Mouse (Mus musculus) megakaryocyte progenitor cell, adult 5-6 weeks (primary cell): Measurements from ENCODE around the gene Alkbh6. TPM values are rescaled to one million over a fixed set of nuclear protein-coding genes. Genes with fewer than 3 reads are reported as not detected.

ENCODE experiments used
- ATAC-seq: replicated peaks from 2 replicates; pipeline ENCODE4 v1.8.0; 2016; ENCODE audit warnings: mild to moderate bottlenecking, moderate TSS enrichment, inconsistent platforms; ENCODE audit not compliant: poor library complexity
- total RNA-seq, 2 experiments: library from RNA; stranded (forward) in 1 of 2; stranded (reverse) in 1 of 2; fragments of 157-497, 149-512 nt in 1 of 2; fragments of 200-1000 nt in 1 of 2; gene quantifications; 2 replicates each; pipeline versions ENCODE4 v1.2.3 to v1.2.4; 2015 to 2017

Gene Alkbh6
- total RNA-seq (2015) (17.8 and 21.9 TPM in 2 replicates), total RNA-seq (2017) (34.2 and 41.8 TPM in 2 replicates)

DNA sequence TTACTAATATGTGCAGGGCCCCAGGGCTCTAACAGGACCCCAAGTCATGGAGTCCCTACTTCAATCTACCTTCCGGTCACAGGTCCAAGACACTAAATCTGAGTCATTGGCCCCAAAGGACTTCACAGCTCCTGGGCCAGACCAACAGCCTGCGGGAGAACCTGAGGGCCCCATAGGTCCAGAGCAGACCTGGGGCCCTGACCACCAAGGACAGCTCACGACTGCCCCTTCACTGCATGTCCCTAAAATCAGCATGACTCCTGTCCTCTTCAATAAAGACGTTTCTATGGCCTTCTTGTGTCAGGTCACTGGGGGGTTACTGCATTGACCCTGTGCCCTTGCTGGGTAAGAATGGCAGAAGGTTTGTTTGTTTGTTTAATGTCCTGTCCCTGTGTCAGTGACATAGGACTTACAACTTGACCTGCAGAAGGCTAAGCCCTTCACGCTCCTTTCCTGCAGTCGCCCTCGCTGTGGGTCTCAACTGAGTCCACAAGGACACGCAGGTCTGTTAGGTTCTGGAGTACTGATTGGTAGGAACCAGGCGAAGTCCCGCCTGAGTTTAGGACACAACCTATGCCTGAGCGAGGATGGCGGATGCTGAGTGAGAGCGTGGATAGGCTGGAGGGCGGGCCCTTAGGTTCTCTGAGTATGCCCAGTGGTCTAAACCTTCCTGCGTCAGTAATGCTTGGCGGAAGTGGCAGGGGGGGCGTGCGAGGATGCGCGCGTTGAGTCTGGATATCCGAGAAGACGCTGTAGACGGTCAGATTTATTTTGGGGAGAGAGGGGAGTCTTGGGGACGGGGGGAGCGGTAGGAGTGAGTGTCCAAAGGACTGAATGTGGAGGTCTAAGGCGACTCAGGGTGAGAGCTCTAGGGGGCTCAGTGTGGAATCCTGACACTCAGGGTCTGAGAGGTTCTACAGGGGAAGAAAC, at the start of gene Alkbh6:
Gene Alkbh6 (plus strand): TSS at position 642 of the 930 bp plus-strand sequence.
- ATAC-seq: peak; percentile 99

DNA sequence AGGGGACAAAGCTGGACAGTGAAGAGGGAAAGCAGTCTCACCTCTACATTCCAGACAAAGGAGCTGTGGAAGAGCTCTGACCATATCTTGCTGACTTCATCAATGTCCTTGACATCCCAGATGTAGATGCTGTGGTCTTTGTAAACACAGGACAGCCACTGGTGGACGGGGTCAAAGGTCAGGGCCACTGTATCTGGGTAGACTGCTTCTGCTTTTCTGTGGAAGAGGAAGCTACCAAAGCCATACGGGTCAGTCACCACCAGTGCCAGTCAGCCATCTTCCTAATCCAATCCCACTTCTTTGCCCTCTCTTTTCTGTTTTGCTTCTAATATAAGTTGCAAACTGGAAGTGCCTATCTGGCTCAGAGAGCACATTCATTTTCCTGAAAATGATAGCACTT, 43.5 kb upstream of the Alkbh6 start:
- no peak for ATAC-seq

DNA sequence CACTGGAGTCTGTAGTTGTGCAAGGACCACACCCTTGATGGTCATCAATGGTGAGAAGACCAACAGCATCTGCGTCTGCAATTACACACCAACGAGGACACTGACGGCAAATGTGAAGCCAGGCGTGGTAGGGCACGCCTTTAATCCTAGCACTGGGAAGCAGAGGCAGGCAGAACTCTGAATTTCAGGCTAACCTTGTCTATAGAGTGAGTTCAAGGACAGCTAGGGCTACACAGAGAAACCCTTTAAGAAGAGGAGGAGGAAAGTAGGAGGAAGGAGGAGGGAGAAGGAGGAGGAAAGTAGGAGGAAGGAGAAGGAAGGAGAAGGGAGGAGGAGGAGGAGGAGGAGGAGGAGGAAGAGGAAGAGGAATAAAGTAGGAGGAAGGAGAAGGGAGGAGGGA, 43.0 kb upstream of the Alkbh6 start:
- ATAC-seq: no peak

DNA sequence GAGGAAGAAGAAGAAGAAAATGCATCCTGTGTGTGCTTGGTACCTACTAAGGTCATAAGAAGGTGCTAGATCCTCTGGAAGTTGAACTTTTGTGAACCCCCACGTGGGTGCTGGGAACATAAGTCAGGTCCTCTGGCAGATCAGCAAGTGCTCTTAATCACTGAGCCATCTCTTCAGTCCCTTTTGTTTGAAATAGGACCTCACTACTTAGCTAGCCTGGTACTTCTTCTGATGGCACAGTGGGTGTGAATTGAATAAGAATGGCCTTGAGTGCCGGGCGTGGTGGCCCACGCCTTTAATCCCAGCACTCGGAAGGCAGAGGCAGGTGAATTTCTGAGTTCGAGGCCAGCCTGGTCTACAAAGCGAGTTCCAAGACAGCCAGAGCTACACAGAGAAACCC, 42.6 kb upstream of the Alkbh6 start:
- no peak for ATAC-seq

DNA sequence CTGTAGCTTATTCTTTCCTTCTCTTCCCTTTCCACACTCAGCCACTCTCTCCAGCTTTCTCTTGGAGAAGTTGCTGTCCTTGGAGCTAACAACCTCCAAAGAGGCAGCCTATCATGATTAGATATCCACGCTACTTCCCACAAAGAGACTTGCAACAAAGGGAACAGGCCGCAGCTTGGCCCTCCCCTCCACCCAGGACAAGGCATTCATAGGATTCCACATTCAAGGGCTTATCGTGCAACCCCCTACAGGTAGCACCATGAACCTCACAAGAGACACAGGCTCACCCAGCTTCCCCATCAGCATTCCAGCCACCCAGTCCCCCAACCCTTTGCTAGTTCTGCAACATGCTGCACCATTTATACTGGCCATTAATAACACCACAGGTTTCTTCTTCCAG, 41.7 kb upstream of the Alkbh6 start:
- no peak for ATAC-seq

DNA sequence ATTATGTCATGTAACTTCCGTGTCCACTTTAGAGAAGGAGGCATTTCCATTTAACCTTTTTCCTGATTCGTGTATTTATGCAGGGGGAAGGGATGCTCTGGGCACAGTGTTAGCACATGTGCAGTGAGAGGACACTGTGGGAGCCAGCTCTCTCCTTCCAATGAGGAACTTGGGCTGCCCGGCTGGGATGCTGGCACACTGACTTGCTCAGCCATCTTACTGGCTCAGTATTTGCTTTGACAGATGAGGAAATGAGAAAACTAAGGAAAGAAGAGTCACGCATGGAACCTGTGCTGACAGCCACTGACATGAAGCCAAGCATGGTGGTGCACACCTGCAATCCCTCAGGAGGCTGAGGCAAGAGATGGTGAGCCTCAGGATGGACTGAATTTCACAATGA, 38.9 kb upstream of the Alkbh6 start:
- ATAC-seq: no peak

DNA sequence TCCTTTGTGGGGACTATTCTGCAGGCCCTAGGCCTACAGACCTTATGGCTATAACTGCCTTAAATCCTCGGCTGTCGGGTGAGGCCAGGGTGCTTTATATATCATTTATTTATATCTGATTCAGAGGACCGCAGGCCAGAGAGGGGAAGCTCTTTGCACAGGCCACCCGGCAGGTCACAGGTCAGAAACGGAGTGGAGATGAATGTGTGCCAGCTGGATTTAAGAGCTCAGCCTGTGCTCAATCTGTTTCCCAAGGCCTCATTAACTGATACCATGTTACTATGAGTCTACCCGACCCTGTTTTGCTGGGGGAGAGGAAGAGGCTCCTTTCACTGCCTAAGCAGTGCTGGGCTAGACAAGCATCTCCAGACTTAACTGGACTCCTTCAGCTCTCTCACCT, 34.1 kb upstream of the Alkbh6 start:
- no peak for ATAC-seq

DNA sequence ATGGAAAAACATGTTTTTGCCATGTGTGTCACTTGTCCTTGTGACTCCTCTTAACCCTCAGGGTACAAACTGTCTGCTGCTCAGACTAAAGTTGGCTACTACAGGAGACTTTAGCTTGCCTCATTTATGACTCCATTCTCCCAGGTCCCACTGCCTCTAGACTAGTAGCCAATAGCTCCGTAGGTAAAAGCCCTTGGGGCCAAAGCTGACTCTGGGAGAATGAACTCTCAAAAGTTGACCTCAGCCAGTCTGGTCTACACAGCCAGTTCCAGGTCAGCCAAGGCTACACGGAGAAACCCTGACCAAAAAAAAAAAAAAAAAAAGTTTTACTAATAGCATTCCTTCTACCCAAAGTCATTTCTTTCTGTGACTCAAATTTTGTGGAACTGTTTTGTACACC, 29.6 kb upstream of the Alkbh6 start:
- no peak for ATAC-seq

DNA sequence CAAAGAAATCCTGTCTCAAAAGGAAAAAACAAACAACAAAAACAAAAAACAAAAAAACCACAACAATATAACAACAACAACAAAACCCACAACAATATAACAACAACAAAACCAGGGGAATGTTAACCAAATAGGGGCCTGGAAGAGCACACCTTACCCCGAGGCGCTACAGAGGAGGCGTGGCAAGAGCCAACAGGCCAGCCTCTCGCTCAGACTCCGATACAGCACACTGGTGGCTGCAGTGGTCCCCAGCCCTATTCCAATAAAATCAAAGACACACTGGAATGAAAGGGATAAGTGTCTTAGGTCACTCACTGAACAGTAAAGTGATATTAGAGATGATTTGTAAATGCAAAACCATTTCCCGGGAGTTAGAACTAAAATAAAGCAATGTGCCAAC, 29.0 kb upstream of the Alkbh6 start:
- 0 out of 2 replicates have a peak, but pooled peaks have one; percentile 38 for ATAC-seq

DNA sequence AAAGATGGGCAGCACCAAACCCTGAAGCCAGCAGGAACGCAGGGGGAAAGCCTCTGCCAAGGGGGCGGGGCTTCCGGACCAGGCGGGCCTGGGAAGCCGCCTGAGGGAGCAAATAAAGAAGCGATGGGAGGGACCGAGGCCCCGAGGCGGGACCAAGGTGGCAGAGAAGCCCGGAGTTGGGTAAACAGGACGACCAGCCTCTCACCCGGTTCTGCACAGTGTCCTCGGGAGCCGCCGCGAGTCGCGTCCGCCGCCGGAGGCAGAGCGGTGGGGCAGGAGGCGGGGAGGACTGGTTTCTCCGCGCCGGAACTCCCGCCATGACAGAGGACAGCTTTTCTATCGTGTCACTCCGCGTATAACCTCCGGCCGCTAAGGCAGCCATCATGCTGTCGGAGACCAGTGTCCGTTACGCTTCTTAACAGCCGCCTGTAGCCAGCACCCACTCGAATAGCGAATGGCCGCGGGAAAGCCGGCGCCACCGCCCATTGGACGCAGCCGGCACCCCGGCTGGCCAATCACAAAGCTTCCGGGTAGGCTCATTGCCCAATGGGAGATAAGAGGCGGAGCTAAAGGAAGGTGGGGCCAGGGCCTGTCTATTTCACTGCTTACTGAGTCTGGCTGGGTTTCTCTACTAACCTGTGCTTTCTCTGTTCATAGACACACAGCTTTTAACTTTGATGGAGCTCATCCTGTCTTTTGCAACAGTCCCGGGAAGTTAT, 28.4 kb upstream of the Alkbh6 start, which contains the start of the genes Thap8 and Wdr62:
Gene Thap8 (plus strand): TSS at position 144 of the 719 bp plus-strand sequence.
Gene Wdr62 (minus strand): TSS at position 469 of the 719 bp plus-strand sequence.
- peak; percentile 91 for ATAC-seq

DNA sequence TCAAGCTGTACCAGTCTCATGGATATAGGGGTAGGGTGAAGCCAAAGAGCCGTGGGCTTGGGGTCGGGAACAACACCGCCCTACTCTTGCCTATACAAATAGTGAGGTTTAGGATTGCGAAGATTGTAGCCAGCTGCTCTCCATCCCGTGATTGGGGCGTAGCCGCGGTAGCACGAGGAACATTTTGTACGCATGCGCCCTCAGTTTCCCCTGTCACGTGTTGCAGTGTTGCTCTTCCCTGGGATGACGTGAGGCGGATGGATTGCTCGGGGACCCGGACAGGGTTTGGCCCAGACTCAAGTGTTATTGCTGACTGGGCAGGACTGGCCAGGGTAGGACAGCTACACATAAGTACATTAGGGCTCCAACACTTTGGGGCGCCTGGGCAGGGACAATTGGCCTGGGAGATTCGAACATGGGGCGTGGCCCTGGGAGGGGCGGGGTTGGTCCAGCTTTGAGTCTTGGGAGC, 27.8 kb upstream of the Alkbh6 start:
- peak; percentile 49 for ATAC-seq

DNA sequence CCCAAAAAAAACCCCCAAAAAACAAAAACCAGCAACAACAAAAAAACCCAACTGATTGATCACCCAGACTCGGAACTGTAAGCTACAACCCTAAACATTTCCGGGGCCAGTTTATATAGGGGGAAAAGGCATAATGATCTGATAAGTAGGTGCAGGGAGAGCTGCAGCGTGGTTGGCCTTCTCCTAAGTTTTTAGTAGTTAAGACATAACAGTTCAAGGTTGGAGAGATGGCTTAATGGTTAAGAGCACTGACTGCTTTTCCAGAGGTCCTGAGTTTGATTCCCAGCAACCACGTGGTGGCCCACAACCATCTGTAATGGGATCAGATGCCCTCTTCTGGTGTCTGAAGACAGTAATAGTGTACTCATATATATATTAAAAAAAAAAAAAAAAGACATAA, 27.0 kb upstream of the Alkbh6 start:
- ATAC-seq: no peak

DNA sequence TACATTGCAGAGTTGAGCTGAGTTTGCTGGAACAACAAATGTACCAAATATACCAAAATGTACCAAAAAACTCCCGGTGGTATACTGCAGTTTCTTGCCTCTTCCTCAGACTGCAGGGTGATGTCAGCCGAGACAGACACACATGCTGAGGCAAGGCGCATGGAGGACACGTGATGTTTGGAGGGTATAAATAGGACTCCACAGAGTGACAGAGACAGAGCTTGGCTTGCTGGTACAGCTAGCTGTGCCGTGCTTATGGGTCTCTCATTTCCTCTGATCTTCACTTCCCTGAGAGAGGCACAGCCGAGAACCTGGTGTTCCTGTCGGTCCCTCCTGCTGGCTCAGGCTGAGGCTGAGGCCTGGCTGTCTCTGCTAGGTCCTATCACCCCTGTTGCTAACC, 25.8 kb upstream of the Alkbh6 start:
- no peak for ATAC-seq

DNA sequence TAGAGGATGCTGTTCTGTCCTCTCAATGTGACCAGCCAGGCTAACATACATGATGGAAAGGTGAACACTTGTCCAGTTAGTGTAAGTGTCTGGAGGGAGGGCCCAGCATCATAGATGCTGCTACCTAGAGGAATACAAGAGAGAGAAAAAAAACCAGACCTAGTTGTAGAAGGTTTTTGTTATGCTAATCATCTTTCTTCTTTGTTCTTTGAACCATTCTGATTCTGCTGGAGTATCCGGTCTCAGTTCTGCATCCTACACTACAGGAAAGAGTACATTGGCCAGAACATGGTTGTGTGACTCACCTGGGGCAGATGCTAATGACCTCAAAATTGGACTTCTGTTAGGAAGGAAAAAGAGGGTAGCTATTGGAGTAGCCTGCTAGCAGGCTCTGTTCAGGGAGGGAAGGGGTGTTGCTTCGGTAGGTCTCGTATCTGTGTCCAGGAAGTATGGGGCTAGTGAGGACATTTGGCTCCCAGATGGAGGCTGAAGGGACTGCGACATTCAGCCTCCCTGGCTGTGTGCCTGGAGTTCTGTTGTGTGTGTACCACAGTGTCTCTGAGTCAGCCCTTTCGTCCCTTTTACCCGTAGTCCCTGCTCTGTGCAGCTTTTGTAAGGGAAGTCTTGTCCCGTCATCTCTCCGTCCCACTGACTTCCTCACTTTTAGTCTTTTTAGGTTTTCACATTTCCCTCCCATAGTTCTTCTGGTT, 21.7 kb upstream of the Alkbh6 start:
- ATAC-seq: no peak

DNA sequence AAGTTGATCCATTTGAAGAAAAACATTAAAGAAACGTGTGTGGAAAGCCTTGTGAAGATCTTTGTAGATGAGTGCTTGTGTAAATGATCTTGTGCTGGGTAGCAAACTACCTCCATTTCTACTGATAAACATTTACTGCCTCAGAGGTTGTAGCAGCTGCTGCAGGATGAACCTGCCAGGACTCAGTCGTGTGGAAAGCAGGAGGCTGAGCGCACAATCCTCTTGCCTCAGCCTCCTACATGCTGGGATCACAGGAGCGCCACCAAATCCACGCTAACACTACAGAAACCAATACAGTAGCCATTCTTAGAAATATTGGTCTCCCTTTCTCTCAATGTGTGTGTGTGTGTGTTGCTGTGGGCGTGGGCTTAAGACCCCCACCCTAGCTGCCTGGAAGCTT, 20.5 kb upstream of the Alkbh6 start:
- ATAC-seq: no peak

DNA sequence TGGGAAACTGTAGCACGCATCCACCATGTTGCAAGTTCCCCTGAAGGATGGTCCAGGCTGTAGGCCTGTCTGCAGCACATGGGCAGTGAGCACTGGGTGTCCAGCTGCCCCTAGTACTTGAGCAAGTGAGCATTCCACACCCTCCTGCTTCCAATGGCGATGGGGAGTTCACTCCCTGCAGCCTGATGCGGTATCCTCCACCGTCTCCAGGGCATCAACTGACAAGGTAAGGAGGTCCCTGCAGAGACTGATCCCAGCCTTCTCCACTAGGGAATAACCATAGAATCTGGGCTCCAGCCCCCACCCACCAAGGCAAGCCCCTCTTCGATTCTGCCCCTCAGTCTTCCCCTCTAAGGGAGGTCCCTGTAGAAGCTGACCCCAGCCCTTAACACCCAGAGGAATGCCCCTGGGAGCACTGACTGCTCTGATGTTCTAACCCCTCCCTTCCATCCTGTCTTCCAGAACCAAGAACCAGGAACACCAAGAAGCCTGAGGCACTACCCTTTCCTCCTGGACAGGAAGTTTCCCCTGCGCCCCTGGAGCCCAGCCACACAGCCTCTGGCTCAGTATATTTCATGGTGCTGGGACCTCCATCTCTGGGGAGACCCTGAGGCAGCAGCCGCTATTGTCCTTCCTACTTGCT, 19.3 kb upstream of the Alkbh6 start:
- ATAC-seq: no peak

DNA sequence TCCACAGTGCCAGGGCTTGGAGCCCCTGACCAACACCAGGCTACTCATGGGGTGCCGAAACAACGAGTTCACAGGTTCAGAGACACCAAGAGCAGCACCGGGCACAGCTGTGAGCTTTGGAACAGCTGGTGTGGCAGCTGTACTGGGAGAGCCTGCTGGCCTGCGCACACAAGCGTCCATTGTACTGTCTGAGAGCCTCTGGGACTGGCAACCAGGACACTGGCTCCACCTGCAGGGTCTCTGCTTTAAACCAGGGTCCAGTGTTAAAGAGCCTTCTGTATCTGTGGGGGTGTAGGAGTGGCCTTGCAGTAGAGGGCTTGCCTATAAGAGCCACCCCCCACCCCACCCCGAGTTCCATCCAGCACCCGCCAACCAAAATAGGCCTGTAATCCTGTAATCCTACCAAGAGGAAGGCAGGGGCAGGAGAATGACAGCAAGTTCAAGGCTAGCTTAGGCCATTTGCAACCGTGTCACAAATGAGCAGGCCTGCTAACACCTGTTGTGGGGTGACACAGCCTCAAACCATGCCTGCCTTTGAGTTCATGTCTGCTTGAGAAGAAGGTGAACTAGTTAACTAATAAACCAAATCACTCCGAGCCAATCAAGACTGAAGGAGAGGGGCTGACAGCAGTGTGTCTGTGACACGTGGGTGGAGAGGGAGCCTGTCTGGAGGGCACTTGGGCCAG, 18.7 kb upstream of the Alkbh6 start:
- no peak for ATAC-seq

DNA sequence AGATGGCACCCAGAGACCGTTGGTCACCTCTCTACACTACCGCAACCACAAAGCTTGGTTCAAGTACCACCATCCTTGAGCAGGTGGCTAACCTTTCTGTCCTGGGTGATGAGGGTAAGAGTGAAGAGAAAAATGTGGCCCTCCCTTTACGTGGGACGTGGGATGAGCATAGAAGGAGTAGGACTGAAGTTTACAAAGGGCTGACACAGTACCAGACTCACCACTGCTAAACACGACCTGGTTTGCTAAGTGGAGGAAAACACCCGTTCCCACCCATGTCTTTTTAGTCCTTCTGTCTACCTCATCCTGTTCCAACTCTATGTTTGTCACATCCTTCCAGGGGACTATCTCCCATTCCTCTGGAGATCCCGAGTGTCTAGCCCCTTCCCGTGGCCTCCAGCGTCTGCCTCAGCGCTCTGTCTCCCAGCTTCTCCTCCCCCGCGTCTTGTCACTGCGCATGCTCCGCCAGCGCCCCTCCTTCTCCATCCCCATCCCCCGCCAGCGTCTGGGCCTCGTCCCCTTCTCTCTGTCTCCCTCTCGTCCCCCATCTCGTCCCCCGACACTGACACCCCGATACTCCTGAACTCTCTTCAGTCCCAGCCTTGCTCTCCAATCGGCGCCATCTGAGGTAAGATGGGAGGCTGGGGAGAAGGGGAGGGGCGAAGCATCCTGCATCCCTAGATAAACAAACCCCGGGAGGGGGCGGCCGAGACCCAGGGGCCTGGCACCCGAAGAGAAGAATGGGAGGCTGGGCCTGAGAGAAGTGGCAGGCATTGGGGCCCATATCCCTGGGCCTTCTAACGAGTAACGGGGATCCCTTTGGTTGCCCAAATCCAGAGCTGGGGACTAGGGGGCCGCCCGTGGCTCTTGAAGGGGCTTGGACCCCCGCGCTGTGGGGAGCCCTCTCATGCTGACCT, 17.0 kb upstream of the Alkbh6 start, which contains the start of gene Clip3:
Gene Clip3 (plus strand): TSS at position 514 of the 917 bp plus-strand sequence.
- no peak for ATAC-seq

DNA sequence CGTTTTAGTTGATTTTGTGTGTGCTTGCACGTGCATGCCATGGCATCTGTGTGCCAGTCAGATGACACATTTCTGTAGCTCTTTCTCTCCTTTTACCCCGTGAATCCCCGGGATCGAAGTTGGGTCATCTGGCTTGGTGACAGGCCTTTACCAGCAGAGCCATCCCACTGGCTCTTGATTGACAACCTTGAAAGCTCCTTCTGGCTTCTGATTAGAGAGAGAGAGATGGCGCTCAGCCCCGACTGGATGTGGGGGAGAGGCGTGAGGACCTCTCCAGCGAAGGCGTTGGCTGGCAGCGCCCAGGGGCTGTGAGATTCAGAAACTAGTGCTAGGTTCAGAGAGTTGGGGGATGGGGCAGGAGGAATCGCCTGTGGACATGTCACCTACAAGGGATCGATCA, 14.7 kb upstream of the Alkbh6 start:
- ATAC-seq: no peak
